8 mouse cellular contexts compared by ENCODE assay signal in genomic region chr13:30186456-30186855, GRCm38 (mm10). TPM values are rescaled to one million over a fixed set of nuclear protein-coding genes. Genes with fewer than 3 reads are reported as not detected.
DNase-seq lines count a peak whose midpoint lies in the region; ATAC-seq lines count a peak whose summit lies in the region.

No protein-coding gene starts in this region.

- H3K4me1 ChIP-seq in neural tube, embryonic 11.5 days (ENCODE audit: control insufficient read depth, insufficient read depth, low read length): peaks cover 3% of the 10 kb centered on the region; the same call in 1 of the 2 replicates
- peaks cover 3% of the 10 kb centered on the region; the same call in 1 of the 2 replicates for H3K4me1 ChIP-seq in hindbrain, embryonic 13.5 days (replicated peaks)
- peaks cover 18% of the 10 kb centered on the region for H3K4me1 ChIP-seq in limb, embryonic 13.5 days

- H3K27ac ChIP-seq in neural tube, embryonic 11.5 days (ENCODE audit: low read depth, low read length): peak overlapping the region; percentile 4; the same call in 1 of the 2 replicates
- peak overlapping the region; percentile 53; the same call in 1 of the 2 replicates for H3K27ac ChIP-seq in hindbrain, embryonic 13.5 days
- peak overlapping the region; percentile 22; the same call in 1 of the 2 replicates for H3K27ac ChIP-seq in limb, embryonic 13.5 days

- peak; percentile 80 for ATAC-seq in neural tube, embryonic 11.5 days (ENCODE audit: insufficient read depth, low FRiP score, low TSS enrichment)
- ATAC-seq in hindbrain, embryonic 13.5 days (ENCODE audit: low FRiP score): peak; percentile 96
- ATAC-seq in limb, embryonic 13.5 days (ENCODE audit: low FRiP score, low read depth): peak; percentile 92

- no peaks in the 10 kb centered on the region for H3K36me3 ChIP-seq in neural tube, embryonic 11.5 days (ENCODE audit: control insufficient read depth, insufficient read depth, low read length)
- no peaks in the 10 kb centered on the region for H3K36me3 ChIP-seq in hindbrain, embryonic 13.5 days
- H3K36me3 ChIP-seq in limb, embryonic 13.5 days: no peaks in the 10 kb centered on the region

- no peak overlapping the region; the same call in 1 of the 2 replicates for H3K9ac ChIP-seq in neural tube, embryonic 11.5 days (ENCODE audit: low read length)
- H3K9ac ChIP-seq in hindbrain, embryonic 13.5 days: no peak overlapping the region
- no peak overlapping the region for H3K9ac ChIP-seq in limb, embryonic 13.5 days

- no peak overlapping the region for H3K4me2 ChIP-seq in neural tube, embryonic 11.5 days (ENCODE audit: low read depth)
- no peak overlapping the region for H3K4me2 ChIP-seq in hindbrain, embryonic 13.5 days
- H3K4me2 ChIP-seq in limb, embryonic 13.5 days (replicated peaks): 0 out of 2 replicates have a peak overlapping the region, but pooled peaks have one; percentile 25

- WGBS in neural tube, embryonic 11.5 days: 58% methylated on average over 8 of the region's 8 CpGs
- WGBS in hindbrain, embryonic 13.5 days: 34% methylated on average over 8 of the region's 8 CpGs
- WGBS in limb, embryonic 13.5 days: 40% methylated on average over 8 of the region's 8 CpGs

- no peak overlapping the region for H3K4me3 ChIP-seq in neural tube, embryonic 11.5 days (ENCODE audit: low read depth, low read length)
- no peak overlapping the region for H3K4me3 ChIP-seq in hindbrain, embryonic 13.5 days
- no peak overlapping the region for H3K4me3 ChIP-seq in limb, embryonic 13.5 days

- no peak for DNase-seq in neural tube, embryonic 11.5 days (ENCODE audit: low spot score)
- DNase-seq in neural tube, embryonic 10.5 days (ENCODE audit: extremely low spot score, low spot score): no peak
- peak; percentile 63 to 73 for DNase-seq in right cerebral cortex, postnatal 10 days (ENCODE audit: low spot score in 2 of 2)
- DNase-seq in thymus, postnatal 36 days: no peak
- DNase-seq in adrenal gland, postnatal 14 days: no peak
- DNase-seq in embryo, embryonic 10 days (ENCODE audit: low spot score): no peak

- H3K27me3 ChIP-seq in neural tube, embryonic 11.5 days (ENCODE audit: control insufficient read depth, insufficient read depth, low read length): no peaks in the 10 kb centered on the region
- H3K27me3 ChIP-seq in hindbrain, embryonic 13.5 days: no peaks in the 10 kb centered on the region
- no peaks in the 10 kb centered on the region for H3K27me3 ChIP-seq in limb, embryonic 13.5 days

- no peaks in the 10 kb centered on the region for H3K9me3 ChIP-seq in neural tube, embryonic 11.5 days (ENCODE audit: control insufficient read depth, low read length)
- no peaks in the 10 kb centered on the region for H3K9me3 ChIP-seq in hindbrain, embryonic 13.5 days
- no peaks in the 10 kb centered on the region for H3K9me3 ChIP-seq in limb, embryonic 13.5 days

RNA-seq across cellular contexts. Expression of gene Mboat1, which starts 50.2 kb away (rescaled TPM):
- polyA plus RNA-seq in neural tube, embryonic 11.5 days (2014; fragmentation: Nextera tagmentation; extraction: Ambion mirVana): 4.1 and 4.8 TPM in 2 replicates
- polyA plus RNA-seq in hindbrain, embryonic 13.5 days (2015; fragmentation: Nextera tagmentation; extraction: Ambion mirVana): 2.6 and 3.0 TPM in 2 replicates
- 8.2 and 8.5 TPM in 2 replicates for polyA plus RNA-seq in limb, embryonic 13.5 days (2015; fragmentation: Nextera tagmentation; extraction: Ambion mirVana)
- 3.5 and 5.1 TPM in 2 replicates for total RNA-seq in adrenal gland, postnatal 14 days (2021)

Comparison
In these comparisons a context has a peak if more than half of its experiments do, and no peak if none do; other contexts are left out.
1. DNase-seq: peak in right cerebral cortex, postnatal 10 days (2 of 2); none in neural tube, embryonic 11.5 days (single experiment), neural tube, embryonic 10.5 days (single experiment), thymus, postnatal 36 days (0 of 2), adrenal gland, postnatal 14 days (single experiment) and embryo, embryonic 10 days (single experiment).
2. Peak in every context shown above with its lines, with median percentiles within 50 percentile points of each other: ATAC-seq and H3K27ac ChIP-seq.